In the genomic region with DNA sequence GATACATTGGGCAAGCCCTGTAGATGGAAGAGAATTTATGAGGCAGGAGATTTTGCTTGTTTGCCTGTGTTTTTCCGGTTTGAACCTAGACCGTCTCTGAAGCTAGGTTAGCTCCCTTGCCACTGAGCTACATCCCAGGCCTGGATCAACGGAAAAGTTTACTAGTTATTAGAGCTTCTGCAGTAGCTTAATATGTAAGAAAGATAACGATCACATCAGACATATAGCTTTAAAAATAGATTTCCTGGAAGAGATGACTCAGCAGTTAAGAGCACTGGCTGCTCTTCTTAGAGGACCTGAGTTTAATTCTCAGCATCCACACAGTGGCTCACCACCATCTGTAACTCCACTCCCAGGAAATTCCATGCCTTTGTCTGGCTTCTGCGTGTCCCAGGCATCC, we compare ENCODE assay signal across 12 mouse cellular contexts. TPM values are rescaled to one million over a fixed set of nuclear protein-coding genes. Genes with fewer than 3 reads are reported as not detected.
DNase-seq lines count a peak whose midpoint lies in the region; ATAC-seq and TF ChIP-seq lines count a peak whose summit lies in the region.
"Had no signal": no experiment of that assay in that cellular context is flagged by ENCODE, and none has a peak within 500 bp of the region (broad histone marks: within the 10 kb centered on the region; RNA-seq: fewer than 3 reads in every experiment).

No protein-coding gene starts in this region.

- no peak for TF ChIP-seq CTCF in spleen, adult 2 months (IDR thresholded peaks at IDR 0.05; ENCODE audit: extremely low read depth, insufficient read depth, insufficient read length, insufficient replicate concordance)

- H3K27ac ChIP-seq in spleen, adult 2 months (ENCODE audit: insufficient read depth, low read length), result peak overlapping the region; percentile 91
- H3K27ac ChIP-seq: embryonic facial prominence, embryonic 13.5 days; limb, embryonic 15.5 days had no signal

- no peaks in the 10 kb centered on the region for H3K27me3 ChIP-seq in spleen, adult 2 months (ENCODE audit: control insufficient read depth, insufficient read depth, low read length)
- H3K27me3 ChIP-seq: embryonic facial prominence, embryonic 13.5 days; limb, embryonic 15.5 days had no signal

- peak; percentile 64 for ATAC-seq in erythroid progenitor cell, adult 5-6 weeks (replicated peaks; ENCODE audit: low FRiP score, poor library complexity, severe bottlenecking)

- 19% methylated on average over 5 of the region's 5 CpGs for WGBS in spleen, adult 2 months

- H3K4me3 ChIP-seq in spleen, adult 2 months (ENCODE audit: extremely low read depth, insufficient read depth, insufficient read length), result peak overlapping the region; percentile 59
- H3K4me3 ChIP-seq: embryonic facial prominence, embryonic 13.5 days; limb, embryonic 15.5 days had no signal

- DNase-seq in spleen, adult 2 months (ENCODE audit: low read depth in 1 of 2, low spot score in 2 of 2), result no peak
- no peak for DNase-seq in spleen, adult 18-20 months
- DNase-seq in NIH3T3 (ENCODE audit: low read depth) (peak; percentile 12), adipocyte (ENCODE audit: low spot score) (no peak)
- DNase-seq in frontal cortex, adult 2 months (ENCODE audit: extremely low spot score in 1 of 2, low spot score in 1 of 2), result no peak
- DNase-seq in urinary bladder, adult 18-20 months (ENCODE audit: low spot score in 2 of 2), result no peak
- DNase-seq: heart, adult 11 months; heart, postnatal 14 days; kidney, postnatal 36 days had no signal

- TF ChIP-seq POLR2A in spleen, adult 2 months (IDR thresholded peaks at IDR 0.05; ENCODE audit: low read depth, low read length), result no peak

- peaks cover 20% of the 10 kb centered on the region; the same call in 1 of the 2 replicates for H3K4me1 ChIP-seq in spleen, adult 2 months (ENCODE audit: control insufficient read depth, insufficient read depth, insufficient read length)

- H3K36me3 ChIP-seq in spleen, adult 2 months (ENCODE audit: control insufficient read depth, insufficient read depth, low read length), result no peaks in the 10 kb centered on the region
- H3K36me3 ChIP-seq: embryonic facial prominence, embryonic 13.5 days; limb, embryonic 15.5 days had no signal

RNA-seq across cellular contexts. Expression of a gene that starts 7.1 kb away (rescaled TPM):
- polyA plus RNA-seq in spleen, adult 2 months (2012; rRNA removed), result 6.6 and 8.6 TPM in 2 replicates
- 54.8 and 64.1 TPM in 2 replicates for total RNA-seq in erythroid progenitor cell, adult 5-6 weeks (2015; ENCODE audit: low replicate concordance)
- total RNA-seq in erythroid progenitor cell, adult 5-6 weeks (2017; ENCODE audit: low replicate concordance), result 60.8 and 64.2 TPM in 2 replicates
- 18.8 and 20.4 TPM in 2 replicates for polyA plus RNA-seq in frontal cortex, adult 2 months (2012; rRNA removed)

RNA-seq across cellular contexts. Expression of a gene that starts 24.5 kb away (rescaled TPM):
- 259 and 289 TPM in 2 replicates for polyA plus RNA-seq in spleen, adult 2 months (2012; rRNA removed)
- 337 and 379 TPM in 2 replicates for total RNA-seq in erythroid progenitor cell, adult 5-6 weeks (2015; ENCODE audit: low replicate concordance)
- 133 and 171 TPM in 2 replicates for total RNA-seq in erythroid progenitor cell, adult 5-6 weeks (2017; ENCODE audit: low replicate concordance)
- polyA plus RNA-seq in frontal cortex, adult 2 months (2012; rRNA removed), result 507 and 512 TPM in 2 replicates

RNA-seq across cellular contexts. Expression of a gene that starts 41.6 kb away (rescaled TPM):
- 31.0 and 48.2 TPM in 2 replicates for polyA plus RNA-seq in spleen, adult 2 months (2012; rRNA removed)
- total RNA-seq in erythroid progenitor cell, adult 5-6 weeks (2015; ENCODE audit: low replicate concordance), result 85.8 and 92.6 TPM in 2 replicates
- 78.3 and 100 TPM in 2 replicates for total RNA-seq in erythroid progenitor cell, adult 5-6 weeks (2017; ENCODE audit: low replicate concordance)
- 107 TPM in 2 replicates for polyA plus RNA-seq in frontal cortex, adult 2 months (2012; rRNA removed)

RNA-seq across cellular contexts. Expression of a gene that starts 56.3 kb away (rescaled TPM):
- 115 and 178 TPM in 2 replicates for polyA plus RNA-seq in spleen, adult 2 months (2012; rRNA removed)
- total RNA-seq in erythroid progenitor cell, adult 5-6 weeks (2015; ENCODE audit: low replicate concordance), result 16.3 and 18.7 TPM in 2 replicates
- 6.3 and 12.9 TPM in 2 replicates for total RNA-seq in erythroid progenitor cell, adult 5-6 weeks (2017; ENCODE audit: low replicate concordance)
- polyA plus RNA-seq in frontal cortex, adult 2 months (2012; rRNA removed), result 108 and 117 TPM in 2 replicates
